Mouse (Mus musculus) heart, postnatal 0 days (tissue): Measurements from ENCODE around the gene Ppme1.

Source experiments
- CTCF ChIP-seq: IDR thresholded peaks from 2 replicates; pipeline ENCODE4 v1.5.1; 2016; ENCODE audit warnings: antibody characterized with exemption, control low read depth, low read depth
- EP300 ChIP-seq: IDR thresholded peaks from 2 replicates; pipeline ENCODE4 v1.6.1; 2016; ENCODE audit warnings: antibody characterized with exemption, low read depth

DNA sequence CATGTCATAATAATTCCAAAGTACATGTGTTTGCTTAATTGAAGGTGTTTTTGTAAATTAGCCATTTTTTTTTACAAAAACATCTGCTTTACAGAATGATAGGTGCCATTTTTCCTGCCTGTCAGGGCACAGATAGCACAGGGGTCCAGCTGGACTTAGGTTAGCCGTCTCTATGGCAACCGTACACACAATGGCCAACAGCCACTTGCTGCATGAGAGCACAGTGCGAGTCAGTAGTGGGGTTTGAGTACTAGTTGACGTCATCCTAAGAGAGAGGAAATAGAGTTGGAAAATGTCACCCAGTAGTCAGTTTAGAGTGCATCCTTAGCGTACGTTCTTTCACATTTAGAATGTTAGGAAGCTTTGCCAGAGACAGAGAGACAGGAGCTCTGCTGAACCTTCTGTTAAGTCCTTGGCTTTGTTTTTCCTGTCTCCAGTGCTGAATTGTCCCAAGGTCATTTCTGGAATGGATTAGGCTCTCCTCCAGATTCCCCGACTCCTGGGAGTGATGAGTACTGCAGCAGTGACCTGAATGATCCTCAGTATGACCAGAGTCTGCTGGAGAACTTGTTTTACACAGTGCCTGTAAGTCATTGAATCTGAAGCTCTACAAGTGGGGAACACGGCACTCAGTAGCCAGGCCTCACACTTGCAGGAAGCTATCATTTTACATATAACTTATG, 27.3 kb upstream of the Ppme1 start:
- no peak for TF ChIP-seq CTCF
- no peak for TF ChIP-seq EP300
